Mouse (Mus musculus) layer of hippocampus, postnatal 10 days (tissue): ENCODE measurements around the gene Arhgef3. TPM values are rescaled to one million over a fixed set of nuclear protein-coding genes. Genes with fewer than 3 reads are reported as not detected.

Experiments used
- DNase-seq, 2 experiments: peaks; one replicate each; pipeline ENCODE4 v3.0.0; 2021; ENCODE audit warnings: low spot score in 2 of 2
- total RNA-seq, 2 experiments: library from RNA; stranded (reverse); gene quantifications; 2 replicates each; pipeline ENCODE4 v1.2.3; 2021

The Arhgef3 gene
- total RNA-seq, 2 experiments from 2014 or later, result 34.4 to 35.7 TPM

- DNase-seq, result peak; percentile 47 to 56
These were observed 223.5 kb downstream of the Arhgef3 start for GRCm38 (mm10) chr14:27338034-27338708.

GRCm38 (mm10) chr14:27340682-27341415 is 226.2 kb downstream of the Arhgef3 start:
- DNase-seq, result no peak

GRCm38 (mm10) chr14:27341486-27341885 is 226.8 kb downstream of the Arhgef3 start:
- DNase-seq, result no peak

GRCm38 (mm10) chr14:27342451-27342850 is 227.8 kb downstream of the Arhgef3 start:
- DNase-seq, result no peak

GRCm38 (mm10) chr14:27344250-27344990 is 229.7 kb downstream of the Arhgef3 start:
- no peak for DNase-seq

GRCm38 (mm10) chr14:27345051-27345885 is 230.6 kb downstream of the Arhgef3 start:
- no peak for DNase-seq

GRCm38 (mm10) chr14:27347224-27347623 is 232.5 kb downstream of the Arhgef3 start:
- DNase-seq, result no peak

GRCm38 (mm10) chr14:27347666-27348065 is 233.0 kb downstream of the Arhgef3 start:
- no peak for DNase-seq

- no peak for DNase-seq
These were observed 233.4 kb downstream of the Arhgef3 start for GRCm38 (mm10) chr14:27348088-27348487.

- DNase-seq, result no peak
These were observed 234.0 kb downstream of the Arhgef3 start for GRCm38 (mm10) chr14:27348656-27349055.

- DNase-seq, result no peak
These were observed 234.4 kb downstream of the Arhgef3 start for GRCm38 (mm10) chr14:27349120-27349519.

- no peak for DNase-seq
These were observed 235.4 kb downstream of the Arhgef3 start for GRCm38 (mm10) chr14:27349828-27350729.

GRCm38 (mm10) chr14:27351051-27351475 is 236.4 kb downstream of the Arhgef3 start:
- no peak for DNase-seq

- no peak for DNase-seq
These were observed 236.9 kb downstream of the Arhgef3 start for GRCm38 (mm10) chr14:27351476-27352079.

GRCm38 (mm10) chr14:27352470-27352869 is 237.8 kb downstream of the Arhgef3 start:
- DNase-seq, result no peak

GRCm38 (mm10) chr14:27355151-27355550 is 240.5 kb downstream of the Arhgef3 start:
- DNase-seq, result no peak

GRCm38 (mm10) chr14:27355937-27356336 is 241.2 kb downstream of the Arhgef3 start:
- no peak for DNase-seq

- DNase-seq, result no peak
These were observed 242.4 kb downstream of the Arhgef3 start for GRCm38 (mm10) chr14:27357139-27357538.

- no peak for DNase-seq
These were observed 243.5 kb downstream of the Arhgef3 start for GRCm38 (mm10) chr14:27358202-27358601.

- DNase-seq, result no peak
These were observed 246.2 kb downstream of the Arhgef3 start for GRCm38 (mm10) chr14:27360849-27361248.
